Mouse (Mus musculus) kidney, embryonic 14.5 days (tissue): ENCODE data around the gene Col5a1. TPM values are rescaled to one million over a fixed set of nuclear protein-coding genes. Genes with fewer than 3 reads are reported as not detected.

ENCODE experiments used
- ATAC-seq: fragments of 200-750 bp; cut with Nextera tagmentation; 2 replicates; pipeline ENCODE4 v1.8.0; 2017; ENCODE audit warnings: moderate number of reproducible peaks, mild to moderate bottlenecking, moderate TSS enrichment, moderate library complexity; ENCODE audit not compliant: low FRiP score, low TSS enrichment
- H3K27ac ChIP-seq: fragments of 300-500 bp; sonication (generic); 2 replicates; pipeline ENCODE4 v1.5.1; 2014; ENCODE audit warnings: low read depth, mild to moderate bottlenecking, low read length, moderate library complexity, mixed read lengths
- H3K27me3 ChIP-seq: fragments of 300-500 bp; sonication (generic); 2 replicates; pipeline ENCODE4 v1.6.1; 2014; ENCODE audit warnings: mild to moderate bottlenecking, low read length; ENCODE audit not compliant: control insufficient read depth, insufficient read depth
- H3K36me3 ChIP-seq: fragments of 300-500 bp; sonication (generic); 2 replicates; pipeline ENCODE4 v1.6.1; 2014; ENCODE audit warnings: low read length, mixed read lengths; ENCODE audit not compliant: control insufficient read depth, insufficient read depth
- H3K4me1 ChIP-seq: fragments of 300-500 bp; sonication (generic); 2 replicates; pipeline ENCODE4 v1.6.1; 2014; ENCODE audit warnings: low read length, mixed read lengths; ENCODE audit not compliant: control insufficient read depth, insufficient read depth
- H3K4me2 ChIP-seq: fragments of 300-500 bp; sonication (generic); replicated peaks from 2 replicates; pipeline ENCODE4 v1.6.1; 2014; ENCODE audit warnings: low read depth, mild to moderate bottlenecking, low read length
- H3K4me3 ChIP-seq: fragments of 300-500 bp; sonication (generic); 2 replicates; pipeline ENCODE4 v1.5.1; 2014; ENCODE audit warnings: mild to moderate bottlenecking, low read length
- H3K9ac ChIP-seq: fragments of 300-500 bp; sonication (generic); 2 replicates; pipeline ENCODE4 v1.6.1; 2014; ENCODE audit warnings: low read depth, mild to moderate bottlenecking, low read length, moderate library complexity
- H3K9me3 ChIP-seq: fragments of 300-500 bp; sonication (generic); 2 replicates; pipeline ENCODE4 v1.6.1; 2016; ENCODE audit warnings: low read length; ENCODE audit not compliant: control insufficient read depth
- WGBS: fragments of 180-500 bp; shearing (Covaris S2); extraction: QIAGEN DNeasy Blood & Tissue Kit; methylation state at CpG from one replicate; pipeline ENCODE4 v1.1.7; 2014; 5-methylcytosine and 5-hydroxymethylcytosine counted together
- polyA plus RNA-seq: library from polyadenylated mRNA; unstranded; fragments of >200 nt; fragmentation: Nextera tagmentation; extraction: Ambion mirVana; gene quantifications from 2 replicates; pipeline ENCODE4 v1.2.1, GENCODE M21; 2014

Col5a1 gene
- polyA plus RNA-seq, 1 experiment from 2014 or later, result 42.3 TPM

DNA sequence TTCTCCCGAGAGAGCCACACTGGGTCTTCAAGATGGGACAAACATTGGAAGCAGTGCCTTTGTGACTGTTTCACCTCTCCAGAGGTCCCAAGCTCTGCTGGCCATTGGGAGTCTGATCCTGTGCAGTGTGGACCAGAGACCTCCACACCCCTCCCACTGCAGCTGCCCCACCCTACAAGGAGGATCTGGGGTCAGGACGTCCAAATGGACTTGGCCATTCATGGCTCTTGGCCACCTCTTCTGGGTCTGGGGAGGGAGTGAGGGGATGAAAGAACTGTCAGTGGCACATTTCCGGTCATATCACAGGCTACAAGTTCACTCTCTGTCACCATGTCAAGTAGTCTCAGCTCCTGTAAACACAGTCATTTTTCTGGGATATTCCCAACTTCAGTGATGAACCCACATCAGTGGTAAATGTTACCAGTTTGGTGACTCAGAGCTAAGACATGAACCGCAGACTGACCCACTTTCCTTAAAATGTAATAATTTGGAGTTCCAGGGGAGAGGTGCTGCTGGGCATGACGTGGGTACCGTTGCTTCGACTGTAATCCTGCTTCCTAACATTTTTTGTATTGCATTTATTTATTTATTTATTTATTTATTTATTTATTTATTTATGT lies 5.8 kb downstream of the Col5a1 start:
- no peak for ATAC-seq

DNA sequence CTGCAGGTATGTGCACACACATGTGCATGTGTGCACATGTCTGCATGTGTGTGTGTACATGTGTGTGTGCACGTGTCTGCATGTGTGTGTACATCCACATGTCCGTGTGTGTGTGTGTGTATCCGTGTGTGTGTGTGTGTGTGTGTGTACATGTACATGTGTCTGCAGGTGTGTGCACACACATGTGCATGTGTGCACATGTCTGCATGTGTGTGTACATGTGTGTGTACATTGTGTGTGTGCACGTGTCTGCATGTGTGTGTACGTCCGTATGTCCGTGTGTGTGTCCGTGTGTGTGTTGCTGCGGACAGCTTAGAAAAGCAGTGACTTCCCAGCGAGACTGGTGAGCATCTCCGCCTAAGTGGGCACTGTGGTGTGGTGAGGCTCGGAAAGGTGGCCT lies 6.8 kb downstream of the Col5a1 start:
- Histone ChIP-seq H3K4me3 (no peak overlapping the region), H3K4me2 (no peak overlapping the region), H3K27ac (no peak overlapping the region), H3K27me3 (no peaks in the 10 kb centered on the region), H3K36me3 (no peaks in the 10 kb centered on the region), H3K9ac (no peak overlapping the region), H3K9me3 (no peaks in the 10 kb centered on the region), H3K4me1 (peaks cover 11% of the 10 kb centered on the region; the same call in 1 of the 2 replicates)
- no peak for ATAC-seq
- WGBS, result 96% methylated on average over 12 of the region's 12 CpGs

More for the DNA sequence above, 5.8 kb downstream of the Col5a1 start:
- Histone ChIP-seq H3K9ac (no peak overlapping the region), H3K27me3 (no peaks in the 10 kb centered on the region), H3K4me1 (peaks cover 12% of the 10 kb centered on the region; the same call in 1 of the 2 replicates), H3K4me2 (no peak overlapping the region), H3K27ac (no peak overlapping the region), H3K4me3 (no peak overlapping the region), H3K36me3 (no peaks in the 10 kb centered on the region), H3K9me3 (no peaks in the 10 kb centered on the region)
- 88% methylated on average over 7 of the region's 7 CpGs for WGBS

- H3K36me3 ChIP-seq, result no peaks in the 10 kb centered on the region
- H3K4me3 ChIP-seq, result no peak overlapping the region
- no peaks in the 10 kb centered on the region for H3K4me1 ChIP-seq
- H3K27ac ChIP-seq, result no peak overlapping the region
- H3K4me2 ChIP-seq, result no peak overlapping the region
- WGBS, result 78% methylated on average over 5 of the region's 5 CpGs
- H3K9ac ChIP-seq, result no peak overlapping the region
- H3K27me3 ChIP-seq, result no peaks in the 10 kb centered on the region
- no peaks in the 10 kb centered on the region for H3K9me3 ChIP-seq
- ATAC-seq, result no peak
These were observed 8.8 kb downstream of the Col5a1 start for GRCm38 (mm10) chr2:27894986-27895385.

DNA sequence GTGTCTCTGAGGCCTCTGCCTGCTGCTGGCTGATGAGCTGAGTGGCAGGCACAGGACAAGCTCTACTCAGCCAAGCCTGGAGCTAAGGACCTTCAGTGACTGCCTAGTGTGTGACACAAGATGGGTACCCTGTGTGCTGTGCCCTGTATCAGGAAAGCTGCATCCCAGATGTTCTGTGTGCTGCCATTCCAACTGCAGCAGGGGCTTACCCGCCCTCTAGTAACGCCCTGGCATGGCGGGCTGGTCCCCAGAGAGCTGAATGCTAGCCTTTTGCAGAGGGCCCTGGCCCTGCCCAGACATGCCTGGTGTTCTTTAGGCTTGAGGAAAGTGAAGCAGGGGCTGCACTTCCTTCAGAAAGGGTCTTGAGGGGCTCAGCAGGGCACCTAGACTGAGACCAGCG lies 9.4 kb downstream of the Col5a1 start:
- Histone ChIP-seq H3K36me3 (no peaks in the 10 kb centered on the region), H3K4me3 (no peak overlapping the region), H3K9me3 (no peaks in the 10 kb centered on the region), H3K9ac (no peak overlapping the region), H3K27ac (no peak overlapping the region), H3K4me1 (no peaks in the 10 kb centered on the region), H3K27me3 (no peaks in the 10 kb centered on the region), H3K4me2 (no peak overlapping the region)
- WGBS, result 86% methylated on average over 4 of the region's 4 CpGs
- ATAC-seq, result no peak

DNA sequence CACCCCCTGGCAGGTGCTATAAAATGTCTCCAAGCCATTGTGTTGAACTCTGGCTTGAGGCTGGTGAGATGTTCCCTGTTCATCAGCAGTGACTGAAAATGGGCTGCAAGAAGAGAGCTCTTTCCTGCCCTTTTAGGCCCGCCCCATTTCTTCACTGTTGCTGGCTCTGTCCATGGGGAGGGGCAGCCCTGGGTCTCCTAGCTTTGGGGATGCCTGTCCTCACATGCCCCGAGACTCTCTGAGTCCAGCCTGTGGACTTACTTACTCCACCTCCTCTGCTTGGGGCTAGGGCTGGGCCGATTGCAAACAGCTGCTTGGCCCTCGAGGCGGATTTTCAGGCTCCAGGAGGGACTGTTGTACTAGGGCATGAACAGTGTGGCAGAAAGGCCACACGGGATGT lies 10.9 kb downstream of the Col5a1 start:
- H3K9ac ChIP-seq, result no peak overlapping the region
- no peak for ATAC-seq
- H3K9me3 ChIP-seq, result no peaks in the 10 kb centered on the region
- H3K4me3 ChIP-seq, result no peak overlapping the region
- no peak overlapping the region for H3K27ac ChIP-seq
- 54% methylated on average over 6 of the region's 6 CpGs for WGBS
- H3K27me3 ChIP-seq, result no peaks in the 10 kb centered on the region
- peaks cover 9% of the 10 kb centered on the region; the same call in 1 of the 2 replicates for H3K4me1 ChIP-seq
- H3K36me3 ChIP-seq, result no peaks in the 10 kb centered on the region
- no peak overlapping the region for H3K4me2 ChIP-seq

GRCm38 (mm10) chr2:27899894-27900293 lies 13.7 kb downstream of the Col5a1 start:
- WGBS, result 70% methylated on average over 3 of the region's 3 CpGs
- peaks cover 9% of the 10 kb centered on the region; the same call in 1 of the 2 replicates for H3K4me1 ChIP-seq
- H3K4me3 ChIP-seq, result no peak overlapping the region
- no peaks in the 10 kb centered on the region for H3K36me3 ChIP-seq
- no peak for ATAC-seq
- no peak overlapping the region for H3K27ac ChIP-seq
- no peak overlapping the region for H3K9ac ChIP-seq
- H3K4me2 ChIP-seq, result no peak overlapping the region
- H3K27me3 ChIP-seq, result no peaks in the 10 kb centered on the region
- H3K9me3 ChIP-seq, result no peaks in the 10 kb centered on the region

DNA sequence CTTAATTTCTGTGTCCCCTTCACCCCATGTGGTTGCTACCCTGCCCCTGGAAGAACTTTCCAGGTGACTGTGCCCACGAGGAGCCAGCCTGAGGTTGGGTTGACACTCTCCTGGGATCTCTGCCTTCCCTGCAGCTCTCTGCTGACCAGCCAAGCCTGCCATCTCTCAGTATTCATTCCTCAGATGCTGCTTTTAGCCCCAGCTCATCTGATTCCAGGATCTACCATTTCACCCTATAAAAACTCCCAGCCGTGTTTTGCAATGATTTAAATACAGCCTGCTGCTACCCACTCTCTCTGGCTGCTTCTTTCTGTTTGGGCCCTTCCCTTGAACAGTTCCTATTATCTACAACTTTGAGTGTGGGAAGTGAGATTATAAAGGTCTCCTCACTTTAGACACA lies 14.9 kb downstream of the Col5a1 start:
- Histone ChIP-seq H3K27ac (no peak overlapping the region), H3K4me3 (no peak overlapping the region), H3K36me3 (no peaks in the 10 kb centered on the region), H3K9ac (no peak overlapping the region), H3K4me1 (peaks cover 9% of the 10 kb centered on the region; the same call in 1 of the 2 replicates), H3K9me3 (no peaks in the 10 kb centered on the region), H3K4me2 (no peak overlapping the region), H3K27me3 (no peaks in the 10 kb centered on the region)
- 33% methylated on average over 2 of the region's 2 CpGs for WGBS
- ATAC-seq, result no peak

- H3K36me3 ChIP-seq, result no peaks in the 10 kb centered on the region
- no peak overlapping the region for H3K4me3 ChIP-seq
- no peak overlapping the region for H3K4me2 ChIP-seq
- H3K4me1 ChIP-seq, result peaks cover 9% of the 10 kb centered on the region; the same call in 1 of the 2 replicates
- no peak overlapping the region for H3K9ac ChIP-seq
- ATAC-seq, result no peak
- 63% methylated on average over 9 of the region's 9 CpGs for WGBS
- H3K27ac ChIP-seq, result no peak overlapping the region
- no peaks in the 10 kb centered on the region for H3K27me3 ChIP-seq
- H3K9me3 ChIP-seq, result no peaks in the 10 kb centered on the region
These were observed 15.5 kb downstream of the Col5a1 start for GRCm38 (mm10) chr2:27901525-27902245.

DNA sequence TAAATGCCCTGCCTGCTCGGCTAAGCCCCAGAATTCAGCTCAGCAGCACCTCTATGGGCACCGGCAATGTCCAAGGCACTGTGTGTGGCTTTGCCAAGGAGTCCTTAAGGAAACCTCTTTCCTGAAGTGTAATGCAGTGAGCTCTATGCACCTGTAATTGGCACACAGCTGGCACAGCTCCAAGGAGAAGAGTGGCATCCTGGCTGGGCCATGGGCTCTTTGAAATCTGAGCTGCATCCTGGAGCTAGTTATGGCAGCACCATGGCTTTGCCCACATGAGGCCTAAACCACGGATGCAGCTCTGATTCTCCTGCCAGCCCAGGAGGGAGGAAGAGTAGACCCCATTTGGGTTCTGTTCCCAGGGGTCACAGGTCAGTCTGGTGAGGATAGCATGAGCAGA lies 16.1 kb downstream of the Col5a1 start:
- Histone ChIP-seq H3K4me2 (no peak overlapping the region), H3K27me3 (no peaks in the 10 kb centered on the region), H3K4me3 (no peak overlapping the region), H3K27ac (no peak overlapping the region), H3K9ac (no peak overlapping the region), H3K4me1 (peaks cover 9% of the 10 kb centered on the region; the same call in 1 of the 2 replicates), H3K9me3 (no peaks in the 10 kb centered on the region), H3K36me3 (no peaks in the 10 kb centered on the region)
- 80% methylated on average over 3 of the region's 3 CpGs for WGBS
- no peak for ATAC-seq
